Mouse (Mus musculus) urinary bladder, postnatal 36 days (tissue): ENCODE results near the gene Tubgcp6.
A peak's percentile ranks its signal among the peaks of the same experiment; 100 is the strongest.

Experiments
- DNase-seq, 2 experiments: peaks; one replicate each; pipeline ENCODE4 v3.0.0; 2022; ENCODE audit warnings: low spot score in 2 of 2, mixed read lengths in 1 of 2

Gene Tubgcp6

DNA sequence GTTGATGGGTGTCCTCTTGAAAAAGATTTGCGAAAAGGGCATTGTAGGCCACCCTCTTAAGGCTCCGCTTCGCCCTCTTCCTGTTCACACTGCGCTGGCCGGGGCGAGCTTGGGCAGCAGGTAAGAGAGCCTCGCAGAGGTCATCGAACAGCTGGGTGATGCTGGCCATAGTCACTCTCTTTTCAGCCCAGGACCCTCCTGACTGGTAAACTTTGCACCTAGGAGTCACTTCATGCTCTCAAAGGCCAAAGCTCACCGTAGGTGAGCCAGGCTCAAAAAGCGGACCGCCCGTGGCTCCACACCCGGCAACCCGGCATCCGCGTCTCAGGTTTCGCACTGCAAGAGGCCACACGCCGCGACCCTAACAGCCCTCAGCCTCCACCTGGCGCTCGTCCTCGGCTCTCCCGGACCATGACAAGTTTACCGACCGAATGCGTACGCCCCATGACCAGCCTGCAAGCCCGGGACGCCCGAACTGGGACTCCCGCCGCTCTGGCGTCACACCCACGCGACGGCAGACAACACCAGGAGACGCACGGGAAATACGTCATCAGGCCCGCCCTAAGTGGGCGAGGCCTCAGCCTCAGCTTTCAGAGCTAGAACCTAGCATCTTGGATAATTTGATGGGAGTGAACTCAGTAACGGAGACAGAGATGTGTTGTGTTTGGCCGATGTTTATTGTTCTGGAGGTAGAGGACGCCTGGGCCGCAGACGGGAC lies at the start of gene Tubgcp6:
Gene Tubgcp6 (minus strand): TSS at position 464 of the 718 bp plus-strand sequence.
- DNase-seq = peak; percentile 93 to 95

DNA sequence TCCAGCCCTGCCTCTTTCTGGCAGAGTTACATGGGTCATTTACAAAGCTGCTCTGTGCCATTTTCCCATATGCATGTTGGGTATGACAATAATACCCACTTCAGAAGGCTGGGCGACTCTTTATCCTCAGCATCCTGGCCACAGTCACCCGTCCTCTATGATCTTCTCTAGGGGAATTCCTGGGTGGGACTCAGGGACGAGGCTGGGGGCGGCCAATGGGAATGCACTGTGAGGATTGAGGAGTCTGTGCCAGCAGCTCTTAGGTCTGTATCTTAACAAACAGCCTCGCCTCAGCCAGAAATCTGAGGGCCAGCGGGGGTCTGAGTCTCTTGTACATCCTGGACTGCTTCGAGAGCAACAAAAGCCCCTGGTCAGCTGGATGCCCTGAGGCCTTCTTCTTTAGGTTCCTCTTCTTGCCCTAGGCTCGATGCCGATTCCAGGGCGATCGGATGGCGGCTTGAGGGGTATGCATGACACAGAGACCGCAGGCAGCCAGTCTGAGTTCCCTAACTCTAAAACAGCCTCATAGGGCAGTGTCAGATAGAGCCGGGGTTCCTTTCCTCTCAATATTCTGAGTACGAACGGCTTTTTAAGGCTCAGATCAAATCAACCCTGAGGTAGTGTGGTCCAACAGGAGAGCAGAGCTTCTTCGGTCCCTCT lies 49.5 kb upstream of the Tubgcp6 start:
- no peak for DNase-seq

DNA sequence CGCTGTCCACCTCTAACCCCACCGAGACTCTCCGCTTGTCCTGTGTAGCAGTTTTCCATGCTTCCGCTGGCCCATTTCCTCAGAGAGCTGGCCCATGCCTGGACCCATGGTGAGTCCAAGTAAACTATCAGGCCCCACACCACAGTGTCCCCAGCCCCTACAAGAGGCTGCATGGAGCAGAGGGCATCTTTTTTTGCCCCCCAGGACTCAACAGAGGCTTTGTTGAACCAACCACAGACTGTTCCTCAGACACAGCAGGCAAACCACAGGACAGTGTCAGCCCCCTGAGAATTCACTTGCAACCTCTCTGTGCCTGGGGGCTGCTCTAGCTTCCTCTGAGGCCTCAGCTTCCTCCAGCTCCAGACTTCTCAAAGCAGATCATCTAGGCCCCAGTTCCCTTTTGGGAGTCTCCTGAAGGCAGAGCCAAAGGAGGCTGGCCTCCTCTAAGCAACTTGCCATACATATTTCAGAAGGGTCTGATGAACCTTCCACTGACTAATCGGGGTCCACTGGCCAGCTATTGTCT lies 48.7 kb upstream of the Tubgcp6 start:
- DNase-seq = no peak

DNA sequence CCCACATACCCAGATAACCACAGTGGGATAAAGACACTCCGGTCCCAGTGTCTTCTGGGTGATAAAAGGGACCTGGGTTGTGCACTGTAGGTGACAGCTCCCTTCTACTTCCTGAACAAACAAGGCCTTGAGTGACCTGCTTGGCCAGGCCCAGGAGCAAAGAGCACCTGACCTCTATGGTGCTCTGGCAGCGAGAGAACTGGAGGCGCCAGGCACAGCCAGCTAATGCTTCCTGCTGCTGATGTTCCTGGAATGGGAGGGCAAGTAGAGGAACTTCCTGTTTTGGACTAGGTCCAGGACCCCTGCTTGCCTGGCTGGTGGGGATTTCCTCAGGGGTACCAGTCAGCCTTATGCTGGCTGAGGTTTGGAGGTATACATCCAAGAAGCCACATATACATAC lies 47.2 kb upstream of the Tubgcp6 start:
- no peak for DNase-seq

DNA sequence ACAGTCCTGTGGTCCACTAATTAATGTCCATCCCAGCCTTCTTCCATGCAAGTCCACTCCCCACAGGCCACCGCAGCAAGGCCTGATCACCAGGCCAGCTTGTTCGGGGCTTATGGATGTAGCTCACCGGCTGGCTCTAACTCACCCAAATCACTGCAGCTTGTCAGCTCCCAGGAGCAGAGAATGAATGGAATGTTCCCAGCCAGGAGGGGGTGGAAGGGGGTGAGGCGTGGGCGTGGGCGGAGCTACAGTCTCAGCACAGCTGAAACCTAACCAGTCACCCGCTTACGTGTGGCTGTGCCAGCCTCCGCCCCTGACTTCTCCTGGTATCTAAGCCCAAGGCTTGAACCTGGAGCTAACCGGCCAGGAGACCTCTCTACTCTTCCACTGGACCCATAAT lies 46.5 kb upstream of the Tubgcp6 start:
- DNase-seq = peak; percentile 69 to 83

DNA sequence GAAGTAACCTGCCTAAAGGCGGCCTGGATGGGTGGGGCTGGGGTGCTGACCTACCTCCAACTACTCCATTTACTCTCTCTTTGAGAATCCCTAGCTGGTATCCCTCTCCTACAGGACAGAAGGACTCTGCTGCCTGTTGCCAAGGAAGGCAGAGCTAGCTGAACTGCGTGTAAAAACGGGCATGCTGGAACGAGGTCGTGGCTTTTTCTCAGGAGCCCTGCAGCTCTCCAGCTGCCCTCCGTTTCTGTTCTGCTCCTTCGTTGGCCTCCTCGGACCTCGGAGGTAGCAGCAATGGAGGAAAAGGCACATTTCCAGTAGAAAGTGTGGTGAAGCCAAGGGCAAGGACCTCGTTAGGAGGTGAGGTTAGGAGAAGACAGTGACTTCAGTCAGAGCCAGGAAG lies 46.0 kb upstream of the Tubgcp6 start:
- no peak for DNase-seq

DNA sequence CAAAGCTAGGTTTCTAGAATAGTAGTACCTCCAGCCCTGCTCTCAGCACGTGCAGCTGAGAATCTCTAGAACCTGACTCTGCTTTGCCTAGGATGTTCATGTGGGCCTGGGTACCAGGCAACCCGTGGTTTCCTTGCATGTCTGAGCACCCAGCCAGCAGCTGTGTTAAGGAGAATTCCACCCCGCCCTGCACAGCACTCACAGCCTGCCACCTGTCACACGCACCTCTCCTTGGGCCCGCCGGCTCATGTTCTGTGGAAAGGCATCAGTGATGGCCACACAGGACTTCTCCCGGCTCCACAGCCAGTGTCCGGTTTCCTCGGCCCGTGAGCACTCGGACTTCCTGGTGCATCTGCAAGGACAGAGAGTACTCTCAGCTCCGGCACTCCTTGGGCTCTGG lies 42.6 kb upstream of the Tubgcp6 start:
- DNase-seq = no peak

DNA sequence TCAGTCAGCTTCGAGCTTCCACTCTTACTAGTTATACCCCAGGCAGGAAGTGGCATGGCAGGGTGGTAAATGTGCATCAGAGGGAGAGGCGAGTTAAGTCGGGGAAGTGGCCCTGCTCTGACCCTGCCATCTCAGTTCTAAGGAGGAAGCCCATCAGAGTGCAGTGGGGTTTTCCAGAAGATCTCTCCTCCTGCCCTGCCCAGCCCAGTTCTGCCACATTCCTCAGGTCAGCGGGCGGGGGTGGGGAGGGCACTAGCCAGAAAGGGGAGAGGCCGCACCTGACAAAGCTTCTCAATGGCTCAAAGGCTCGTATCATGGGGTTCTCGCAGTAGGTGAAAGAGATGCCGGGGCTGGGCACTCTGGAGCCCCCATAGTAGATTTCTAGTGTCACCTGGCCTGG lies 38.5 kb upstream of the Tubgcp6 start:
- DNase-seq = peak; percentile 51 to 58

DNA sequence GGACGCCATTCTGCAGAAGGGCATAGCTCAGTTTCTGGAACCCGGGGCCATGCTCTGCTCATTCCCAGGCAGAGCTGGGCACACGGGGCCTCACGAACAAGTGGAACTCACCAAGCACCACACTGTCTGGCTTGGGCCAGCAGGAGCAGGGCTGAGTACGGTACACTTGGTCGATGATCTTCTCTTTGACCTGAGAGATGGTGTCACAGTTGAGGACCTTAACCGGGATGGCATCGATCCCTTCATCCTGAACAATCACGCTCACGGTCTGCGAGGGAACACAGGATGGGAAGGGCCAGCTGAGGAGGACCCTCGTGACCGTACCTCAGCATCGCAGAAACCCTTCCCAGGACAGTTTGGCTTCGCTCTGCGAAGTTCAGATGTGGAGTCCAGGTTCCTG lies 35.6 kb upstream of the Tubgcp6 start:
- no peak for DNase-seq

DNA sequence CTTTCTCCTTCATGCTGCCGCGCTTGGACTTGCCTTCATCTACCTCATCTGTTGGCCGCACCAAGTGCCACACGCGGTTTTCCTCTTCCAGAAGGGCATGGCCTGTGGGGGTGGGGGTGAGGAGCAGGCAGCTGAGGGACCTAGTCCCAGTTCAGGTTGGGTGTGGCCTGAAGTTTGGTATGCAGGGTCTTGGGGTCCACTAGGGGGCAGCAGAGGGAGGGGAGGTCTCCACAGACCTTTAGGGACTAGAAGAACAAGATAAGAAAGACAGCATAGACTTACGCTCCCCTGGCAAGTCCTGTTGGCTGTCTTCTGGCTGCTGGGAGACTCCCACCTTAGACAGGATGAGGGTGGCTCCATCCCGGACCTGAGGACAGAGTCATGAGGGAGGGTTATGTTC lies 35.0 kb upstream of the Tubgcp6 start:
- DNase-seq = peak in 1 of 2 experiments; percentile 66

DNA sequence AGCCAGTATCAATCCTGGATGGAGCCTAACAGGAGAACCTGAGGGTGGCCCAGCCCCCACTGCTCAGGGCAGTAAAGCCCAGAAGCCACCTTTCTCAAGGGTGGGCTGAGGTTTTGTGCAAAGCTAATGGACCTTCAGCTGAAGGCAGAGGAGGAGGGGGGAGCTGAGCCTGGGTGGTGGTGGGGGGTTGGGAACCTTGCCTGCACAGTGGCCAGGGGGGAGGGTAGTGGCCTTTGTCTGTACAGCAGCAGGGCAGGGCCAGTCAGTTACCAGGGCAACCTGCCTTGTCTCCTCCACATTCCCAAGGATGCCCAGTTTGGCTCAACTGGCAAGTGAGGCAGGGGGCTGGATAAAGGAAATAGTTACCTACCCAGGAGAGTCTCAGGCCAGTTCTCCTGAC lies 29.4 kb upstream of the Tubgcp6 start:
- DNase-seq = no peak

DNA sequence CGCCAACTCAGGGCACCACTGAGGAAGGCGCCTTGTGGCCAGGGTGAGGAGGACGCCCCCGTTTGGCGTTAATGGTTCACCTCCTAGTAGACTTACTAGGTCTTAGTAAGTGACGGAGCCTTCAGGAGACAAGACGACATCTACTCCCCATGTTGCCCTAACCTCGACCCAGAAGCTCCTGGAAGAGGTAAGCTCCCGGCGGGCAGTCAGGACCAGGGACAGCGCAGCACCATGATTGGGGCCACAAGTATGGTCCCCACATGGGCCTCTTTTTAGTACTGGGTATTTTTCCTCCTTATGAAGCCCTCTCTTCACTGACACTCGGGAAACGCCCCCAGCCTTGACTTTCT lies 27.1 kb upstream of the Tubgcp6 start:
- no peak for DNase-seq

DNA sequence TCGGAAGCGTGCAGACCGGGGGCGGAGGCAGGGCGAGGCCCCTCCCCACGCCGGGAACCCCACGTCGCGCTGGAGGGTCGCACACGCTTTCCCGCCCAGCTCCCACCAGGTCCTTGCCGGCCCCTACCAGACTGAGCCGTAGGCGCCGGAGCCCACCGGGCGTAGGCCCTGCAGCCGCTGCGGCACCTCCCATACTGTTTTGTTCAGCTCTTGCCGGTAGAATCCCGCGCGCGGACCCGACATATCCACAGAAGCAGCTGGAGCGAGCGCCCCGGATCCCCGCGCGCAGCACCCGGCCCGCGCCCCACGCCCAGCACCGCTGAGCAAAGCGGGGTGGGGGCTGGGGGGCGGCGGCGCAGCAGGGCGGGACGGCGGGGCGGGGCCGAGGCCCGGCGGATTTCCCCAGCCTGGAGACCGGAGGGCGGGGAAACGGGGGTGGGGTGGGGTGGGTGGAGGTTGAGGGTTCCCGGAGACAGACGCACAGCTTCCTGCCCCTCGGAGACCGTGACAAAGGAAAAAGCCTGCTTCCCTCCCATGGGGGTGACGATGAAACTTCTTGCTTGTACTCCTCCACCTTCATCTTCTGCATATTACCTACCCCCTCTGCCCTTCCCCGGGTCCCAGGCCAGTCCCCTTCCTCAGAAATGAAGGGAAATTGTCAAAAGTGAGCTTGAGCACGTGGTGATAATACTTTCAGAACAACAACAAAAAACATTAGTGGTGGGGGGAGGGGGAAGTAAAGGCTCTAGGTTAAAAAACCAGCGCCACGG lies 26.5 kb upstream of the Tubgcp6 start, which contains the start of gene Mapk11:
Gene Mapk11 (minus strand): TSS at position 358 of the 770 bp plus-strand sequence.
- no peak for DNase-seq

DNA sequence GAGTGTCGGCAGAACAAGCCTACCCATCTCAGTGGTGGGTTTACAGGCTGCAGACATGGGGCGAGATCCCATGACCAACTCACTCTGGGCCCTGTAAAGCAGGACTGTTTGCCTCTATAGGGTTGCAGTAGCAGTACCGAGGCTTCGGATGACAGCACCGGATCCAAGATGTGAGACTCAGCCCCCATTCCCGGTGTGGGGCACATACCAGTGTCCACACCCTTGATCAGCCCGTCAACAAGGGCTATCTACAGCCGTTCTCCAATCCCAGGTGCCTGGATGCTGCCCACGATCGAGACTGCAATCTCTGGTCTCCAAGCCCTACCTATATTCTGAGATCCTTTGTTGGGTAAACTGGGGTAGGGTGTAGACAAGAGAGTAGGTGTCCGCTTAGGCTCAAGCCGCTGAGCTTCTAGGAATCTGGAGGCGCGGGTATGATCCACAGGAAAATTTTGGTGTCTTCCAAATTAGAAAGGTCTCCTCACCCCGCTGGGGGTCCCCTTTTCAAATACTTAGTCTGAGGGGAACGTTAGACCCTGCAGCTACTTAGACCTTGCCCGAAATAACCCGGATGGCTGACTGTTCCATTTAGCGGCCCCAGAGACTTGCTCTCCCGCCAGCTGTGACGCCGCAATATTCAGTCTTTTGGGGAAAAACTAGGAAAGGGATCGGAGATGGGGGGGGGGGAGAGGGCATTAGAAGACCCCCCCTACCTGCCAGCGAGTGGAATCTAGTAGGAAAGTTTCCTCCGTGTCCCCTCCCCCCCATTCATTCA lies 25.8 kb upstream of the Tubgcp6 start:
- DNase-seq = no peak

DNA sequence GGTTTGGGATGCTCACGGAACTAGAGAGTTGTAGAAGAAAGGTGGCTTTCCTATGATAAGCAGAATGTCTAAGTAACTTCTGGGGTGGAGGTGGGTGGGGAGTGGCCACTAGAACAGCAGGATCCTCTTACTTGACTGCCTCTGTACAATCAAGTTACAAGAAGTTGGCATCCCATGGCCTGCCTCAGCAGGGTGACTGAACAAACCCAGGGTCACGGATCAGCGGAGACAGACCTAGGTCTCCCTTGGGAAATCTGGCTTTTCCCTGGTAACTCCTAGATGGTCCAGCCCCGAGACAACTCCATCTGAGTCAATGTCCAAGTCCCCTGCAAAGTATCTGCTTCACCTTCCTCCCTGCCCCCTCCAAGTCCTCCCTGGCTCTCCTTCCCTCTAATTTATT lies 25.0 kb upstream of the Tubgcp6 start:
- no peak for DNase-seq

DNA sequence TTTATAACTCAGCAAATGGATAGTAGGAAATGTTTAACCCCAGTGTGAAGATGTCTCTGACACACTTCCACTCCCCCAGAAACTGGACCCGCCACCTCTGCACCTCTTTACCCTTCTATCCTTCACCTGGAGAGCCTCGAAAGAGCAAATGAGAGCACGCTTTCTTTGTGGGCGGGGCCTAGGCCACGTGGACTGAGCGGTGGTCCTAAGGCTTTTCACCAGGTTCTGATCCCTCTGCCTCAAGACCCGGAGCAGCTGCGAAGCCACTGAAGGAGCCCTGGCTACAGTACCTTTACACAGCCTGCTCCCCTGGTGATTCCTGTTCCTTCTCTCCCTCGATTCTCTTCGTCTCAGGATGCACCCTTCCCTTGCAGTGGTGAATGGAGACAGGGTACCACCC lies 24.5 kb upstream of the Tubgcp6 start:
- no peak for DNase-seq

DNA sequence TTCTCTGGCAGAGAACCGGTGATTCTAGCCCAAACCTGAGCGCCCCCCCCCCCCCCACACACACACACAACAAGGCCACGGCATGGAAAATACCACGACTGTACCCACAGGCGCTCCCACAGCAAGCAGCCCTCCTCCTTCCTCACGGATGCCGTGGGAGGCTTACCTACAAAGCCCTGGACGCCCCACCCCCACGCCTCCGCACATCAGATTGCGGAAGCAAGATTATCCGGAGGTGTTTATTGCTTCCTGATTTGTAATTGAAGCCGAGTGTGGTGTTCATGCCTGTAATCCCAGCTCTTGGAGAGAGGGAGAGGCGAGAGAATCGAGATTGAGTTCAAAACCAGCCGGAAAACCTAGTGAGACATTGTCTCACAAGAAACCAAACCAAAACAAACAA lies 24.1 kb upstream of the Tubgcp6 start:
- peak in 1 of 2 experiments; percentile 30 for DNase-seq

DNA sequence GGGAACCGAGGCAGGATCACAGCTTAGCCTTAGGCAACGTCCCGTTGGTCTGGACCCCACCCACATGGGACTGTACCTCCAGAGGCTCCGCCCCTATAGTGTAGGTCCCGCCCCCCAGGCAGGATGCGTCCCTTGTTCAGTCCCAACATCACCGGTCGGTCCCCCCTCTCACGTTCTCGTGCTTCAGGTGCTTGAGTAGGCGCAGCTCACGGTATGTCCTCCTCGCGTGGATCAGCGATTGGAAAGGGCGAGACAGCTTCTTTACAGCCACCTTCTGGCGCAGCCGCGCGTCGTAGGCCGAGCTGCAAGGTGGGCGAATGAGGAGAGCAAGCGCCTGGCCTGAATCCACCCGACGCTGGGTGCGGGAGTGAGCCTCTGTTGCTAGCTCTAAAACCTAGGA lies 23.6 kb upstream of the Tubgcp6 start:
- peak; percentile 55 to 57 for DNase-seq

DNA sequence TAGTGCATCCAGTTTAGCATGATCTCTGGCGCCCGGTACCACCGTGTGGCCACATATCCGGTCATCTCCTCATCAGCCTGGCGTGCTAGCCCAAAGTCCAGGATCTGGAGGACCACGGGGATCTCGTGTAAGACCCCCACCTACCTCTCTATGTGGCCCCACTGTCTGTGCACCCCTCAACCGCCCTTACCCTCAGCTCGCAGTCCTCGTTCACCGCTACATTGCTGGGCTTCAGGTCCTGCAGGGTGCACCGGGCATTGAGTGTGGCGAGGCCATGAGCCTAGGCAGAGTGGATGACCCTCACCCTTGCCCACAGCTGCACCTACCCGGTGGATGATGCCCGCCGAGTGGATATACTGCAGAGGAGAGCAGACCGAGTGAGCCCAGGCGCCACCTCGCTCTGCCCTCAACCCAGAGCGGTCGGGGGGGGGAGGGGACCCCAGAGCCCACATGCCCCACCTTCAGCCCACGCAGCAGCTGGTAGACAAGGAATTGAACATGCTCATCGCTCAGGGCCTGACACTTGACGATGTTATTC lies 23.0 kb upstream of the Tubgcp6 start:
- no peak for DNase-seq

DNA sequence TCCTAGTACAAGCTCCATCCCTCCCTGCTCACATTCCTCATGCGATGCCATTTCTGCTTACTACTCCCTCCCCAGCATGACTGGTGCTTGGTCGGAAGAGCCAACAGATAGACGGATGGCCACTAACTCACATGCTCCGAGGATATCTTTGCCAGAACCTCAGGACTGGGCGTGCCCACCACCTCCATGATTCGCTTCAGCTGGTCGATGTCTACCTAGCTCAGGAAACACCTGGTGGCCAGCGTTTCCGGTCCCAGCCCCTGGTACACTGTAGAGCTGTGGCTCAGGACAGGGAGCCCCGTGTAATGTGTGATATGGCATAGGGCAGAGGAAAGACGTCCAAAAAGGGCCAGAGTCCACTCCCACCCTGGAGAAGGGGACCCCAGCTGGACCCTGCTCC lies 22.1 kb upstream of the Tubgcp6 start:
- no peak for DNase-seq

DNA sequence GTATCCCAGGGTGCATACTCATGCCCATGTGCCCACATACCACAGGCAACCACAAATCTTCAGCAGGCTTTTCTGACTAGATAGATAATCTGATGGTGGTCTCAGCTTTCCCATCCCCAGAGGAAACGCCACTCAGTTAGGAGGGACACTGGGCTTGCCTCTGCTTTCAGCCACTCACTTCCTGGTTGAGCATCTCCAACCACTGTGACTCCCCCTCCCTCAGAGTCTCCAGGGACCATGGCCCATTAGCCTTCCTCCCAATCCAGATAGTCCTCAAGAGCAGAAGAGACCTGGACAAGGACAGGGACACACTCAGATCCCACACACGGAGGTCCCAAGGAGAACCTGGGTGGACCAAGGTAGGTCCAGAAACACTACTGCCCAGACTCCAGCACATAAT lies 20.2 kb upstream of the Tubgcp6 start:
- no peak for DNase-seq

DNA sequence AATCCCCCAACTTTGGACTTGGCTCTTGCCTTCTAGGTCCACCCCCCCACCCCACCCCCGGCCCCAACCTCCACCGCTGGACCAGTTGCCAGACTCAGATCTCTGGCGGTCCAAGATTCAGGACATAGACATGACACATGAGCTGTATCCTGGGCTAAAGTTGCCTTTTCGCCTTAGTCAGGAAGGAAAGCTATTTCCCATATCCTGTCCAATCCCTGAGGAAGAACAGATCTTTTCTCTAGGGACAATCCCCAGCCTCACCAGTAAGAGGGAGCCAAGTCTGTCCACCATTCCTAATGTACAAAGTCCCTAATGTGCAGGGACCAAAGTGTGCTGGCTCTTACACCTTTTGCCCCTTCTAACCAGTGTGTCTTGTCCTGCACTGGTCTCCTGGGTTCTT lies 19.0 kb upstream of the Tubgcp6 start:
- no peak for DNase-seq
